Mouse (Mus musculus): ENCODE results near the gene Arhgap8.
"Not testable (repeated sequence)": the region's sequence is repeated elsewhere in the genome, so short reads cannot be mapped to it uniquely, and the experiment has no call there.

Arhgap8 gene

GRCm38 (mm10) chr15:84736346-84736993, 16.6 kb downstream of the Arhgap8 start:
- DNase-seq (ENCODE audit: low spot score), result no peak

- DNase-seq (ENCODE audit: low spot score), result no peak
Measured at GRCm38 (mm10) chr15:84736994-84737346, 17.1 kb downstream of the Arhgap8 start.

GRCm38 (mm10) chr15:84738246-84738645, 18.4 kb downstream of the Arhgap8 start:
- DNase-seq (ENCODE audit: low spot score), result no peak

- DNase-seq (ENCODE audit: low spot score), result no peak
Measured at GRCm38 (mm10) chr15:84741573-84741972, 21.7 kb downstream of the Arhgap8 start.

- DNase-seq (ENCODE audit: low spot score), result no peak
Measured at GRCm38 (mm10) chr15:84743347-84743746, 23.5 kb downstream of the Arhgap8 start.

- DNase-seq (ENCODE audit: low spot score), result no peak
Measured at GRCm38 (mm10) chr15:84744308-84744707, 24.5 kb downstream of the Arhgap8 start.

GRCm38 (mm10) chr15:84745831-84746230, 26.0 kb downstream of the Arhgap8 start:
- no peak for DNase-seq (ENCODE audit: low spot score)

GRCm38 (mm10) chr15:84754987-84755386, 35.1 kb downstream of the Arhgap8 start:
- peak; percentile 75 for DNase-seq (ENCODE audit: low spot score)

GRCm38 (mm10) chr15:84756426-84756825, 36.6 kb downstream of the Arhgap8 start:
- no peak for DNase-seq (ENCODE audit: low spot score)

- DNase-seq (ENCODE audit: low spot score), result peak; percentile 18
Measured at GRCm38 (mm10) chr15:84758493-84758892, 38.6 kb downstream of the Arhgap8 start.

- no peak for DNase-seq (ENCODE audit: low spot score)
Measured at GRCm38 (mm10) chr15:84762712-84763422, 43.0 kb downstream of the Arhgap8 start.

- DNase-seq (ENCODE audit: low spot score), result no peak
Measured at GRCm38 (mm10) chr15:84763423-84763812, 43.6 kb downstream of the Arhgap8 start.

- no peak for DNase-seq (ENCODE audit: low spot score)
Measured at GRCm38 (mm10) chr15:84766621-84767020, 46.8 kb downstream of the Arhgap8 start.

- not testable (repeated sequence) for DNase-seq (ENCODE audit: low spot score)
Measured at GRCm38 (mm10) chr15:84768531-84768930, 48.7 kb downstream of the Arhgap8 start.

- no peak for DNase-seq (ENCODE audit: low spot score)
Measured at GRCm38 (mm10) chr15:84769641-84770341, 49.9 kb downstream of the Arhgap8 start.

- DNase-seq (ENCODE audit: low spot score), result no peak
Measured at GRCm38 (mm10) chr15:84772191-84773111, 52.6 kb downstream of the Arhgap8 start.

- no peak for DNase-seq (ENCODE audit: low spot score)
Measured at GRCm38 (mm10) chr15:84775421-84776174, 55.7 kb downstream of the Arhgap8 start.

- no peak for DNase-seq (ENCODE audit: low spot score)
Measured at GRCm38 (mm10) chr15:84778587-84778986, 58.7 kb downstream of the Arhgap8 start.

GRCm38 (mm10) chr15:84784812-84785211, 65.0 kb downstream of the Arhgap8 start:
- DNase-seq (ENCODE audit: low spot score), result no peak

- no peak for DNase-seq (ENCODE audit: low spot score)
Measured at GRCm38 (mm10) chr15:84787161-84787560, 67.3 kb downstream of the Arhgap8 start.

- no peak for DNase-seq (ENCODE audit: low spot score)
Measured at GRCm38 (mm10) chr15:84793649-84794048, 73.8 kb downstream of the Arhgap8 start.
